Mouse (Mus musculus) naive thymus-derived CD4-positive, alpha-beta T cell, adult 2 months (primary cell): Measurements from ENCODE around the gene Dexi.

Source experiments
- DNase-seq: peaks from one replicate; pipeline ENCODE4 v3.0.0-alpha.2; 2011; ENCODE audit warnings: low read depth

Dexi gene

GRCm38 (mm10) chr16:10540763-10541597 is 1.9 kb downstream of the Dexi start:
- no peak for DNase-seq

- no peak for DNase-seq
Measured at GRCm38 (mm10) chr16:10536961-10537360, 5.9 kb downstream of the Dexi start.

- no peak for DNase-seq
Measured at GRCm38 (mm10) chr16:10536323-10536722, 6.5 kb downstream of the Dexi start.

GRCm38 (mm10) chr16:10534567-10534966 is 8.3 kb downstream of the Dexi start:
- no peak for DNase-seq

GRCm38 (mm10) chr16:10533781-10534180 is 9.1 kb downstream of the Dexi start:
- DNase-seq, result no peak

GRCm38 (mm10) chr16:10530179-10530578 is 12.7 kb downstream of the Dexi start:
- DNase-seq, result no peak

GRCm38 (mm10) chr16:10528382-10528781 is 14.5 kb downstream of the Dexi start:
- no peak for DNase-seq

- DNase-seq, result no peak
Measured at GRCm38 (mm10) chr16:10527046-10527644, 15.7 kb downstream of the Dexi start.

GRCm38 (mm10) chr16:10525610-10525980 is 17.3 kb downstream of the Dexi start:
- DNase-seq, result no peak

GRCm38 (mm10) chr16:10524866-10525609 is 17.8 kb downstream of the Dexi start:
- peak; percentile 39 for DNase-seq

- no peak for DNase-seq
Measured at GRCm38 (mm10) chr16:10523650-10524049, 19.2 kb downstream of the Dexi start.

- DNase-seq, result peak; percentile 74
Measured at GRCm38 (mm10) chr16:10522811-10523210, 20.0 kb downstream of the Dexi start.

- DNase-seq, result peak; percentile 78
Measured at GRCm38 (mm10) chr16:10520908-10521614, 21.8 kb downstream of the Dexi start.

GRCm38 (mm10) chr16:10518030-10518429 is 24.8 kb downstream of the Dexi start:
- DNase-seq, result no peak

GRCm38 (mm10) chr16:10515953-10516572 is 26.8 kb downstream of the Dexi start:
- no peak for DNase-seq

- no peak for DNase-seq
Measured at GRCm38 (mm10) chr16:10511134-10511520, 31.7 kb downstream of the Dexi start.

GRCm38 (mm10) chr16:10510477-10511133 is 32.2 kb downstream of the Dexi start:
- no peak for DNase-seq

- DNase-seq, result no peak
Measured at GRCm38 (mm10) chr16:10508691-10509090, 34.2 kb downstream of the Dexi start.

- DNase-seq, result no peak
Measured at GRCm38 (mm10) chr16:10507445-10507844, 35.4 kb downstream of the Dexi start.

- DNase-seq, result no peak
Measured at GRCm38 (mm10) chr16:10503058-10503457, 39.8 kb downstream of the Dexi start.

- DNase-seq, result no peak
Measured at GRCm38 (mm10) chr16:10501865-10502264, 41.0 kb downstream of the Dexi start.
